Mouse (Mus musculus) hindbrain, embryonic 10.5 days (tissue): ENCODE data around the gene Qpctl. TPM values are rescaled to one million over a fixed set of nuclear protein-coding genes. Genes with fewer than 3 reads are reported as not detected.
A peak's percentile ranks its signal among the peaks of the same experiment; 100 is the strongest.

ENCODE experiments used
- DNase-seq: peaks from one replicate; pipeline ENCODE4 v3.0.0-alpha.2; 2017; ENCODE audit warnings: low spot score
- H3K27ac ChIP-seq: fragments of 300-500 bp; sonication (generic); 2 replicates; pipeline ENCODE4 v1.5.1; 2016; ENCODE audit warnings: mild to moderate bottlenecking, moderate library complexity
- H3K27me3 ChIP-seq: fragments of 300-500 bp; sonication (generic); 2 replicates; pipeline ENCODE4 v1.6.1; 2016; ENCODE audit warnings: mild to moderate bottlenecking; ENCODE audit not compliant: poor library complexity, insufficient read depth, severe bottlenecking
- H3K36me3 ChIP-seq: fragments of 300-500 bp; sonication (generic); 2 replicates; pipeline ENCODE4 v1.6.1; 2016; ENCODE audit warnings: mild to moderate bottlenecking, moderate library complexity
- H3K4me1 ChIP-seq: fragments of 300-500 bp; sonication (generic); replicated peaks from 2 replicates; pipeline ENCODE4 v1.6.1; 2016; ENCODE audit warnings: mild to moderate bottlenecking
- H3K4me3 ChIP-seq: fragments of 300-500 bp; sonication (generic); 2 replicates; pipeline ENCODE4 v1.5.1; 2016; ENCODE audit warnings: mild to moderate bottlenecking, moderate library complexity
- H3K9me3 ChIP-seq: fragments of 300-500 bp; sonication (generic); 2 replicates; pipeline ENCODE4 v1.6.1; 2016; ENCODE audit warnings: mild to moderate bottlenecking, moderate library complexity
- WGBS: fragments of 180-500 bp; shearing (Covaris S2); methylation state at CpG from one replicate; pipeline ENCODE4 v1.1.7; 2016; 5-methylcytosine and 5-hydroxymethylcytosine counted together
- microRNA counts: library from miRNA; unstranded; fragments of <30 nt; microRNA quantifications from one replicate; lab custom pipeline; 2017
- polyA plus RNA-seq: library from polyadenylated mRNA; unstranded; fragments of >200 nt; fragmentation: Nextera tagmentation; extraction: Ambion mirVana; gene quantifications from 2 replicates; pipeline ENCODE4 v1.2.1, GENCODE M21; 2016

Gene Qpctl
- polyA plus RNA-seq, 1 experiment from 2014 or later, result 22.1 TPM

GRCm38 (mm10) chr7:19093174-19093521, 55.9 kb downstream of the Qpctl start:
- 0% methylated on average over 13 of the region's 15 CpGs for WGBS
- peaks cover 25% of the 10 kb centered on the region for H3K27me3 ChIP-seq
- H3K36me3 ChIP-seq, result peaks cover 56% of the 10 kb centered on the region
- H3K9me3 ChIP-seq, result no peaks in the 10 kb centered on the region
- H3K4me3 ChIP-seq, result peak overlapping the region; percentile 79
- H3K4me1 ChIP-seq, result peaks cover 68% of the 10 kb centered on the region
- peak overlapping the region; percentile 98 for H3K27ac ChIP-seq
- DNase-seq, result peak; percentile 88

DNA sequence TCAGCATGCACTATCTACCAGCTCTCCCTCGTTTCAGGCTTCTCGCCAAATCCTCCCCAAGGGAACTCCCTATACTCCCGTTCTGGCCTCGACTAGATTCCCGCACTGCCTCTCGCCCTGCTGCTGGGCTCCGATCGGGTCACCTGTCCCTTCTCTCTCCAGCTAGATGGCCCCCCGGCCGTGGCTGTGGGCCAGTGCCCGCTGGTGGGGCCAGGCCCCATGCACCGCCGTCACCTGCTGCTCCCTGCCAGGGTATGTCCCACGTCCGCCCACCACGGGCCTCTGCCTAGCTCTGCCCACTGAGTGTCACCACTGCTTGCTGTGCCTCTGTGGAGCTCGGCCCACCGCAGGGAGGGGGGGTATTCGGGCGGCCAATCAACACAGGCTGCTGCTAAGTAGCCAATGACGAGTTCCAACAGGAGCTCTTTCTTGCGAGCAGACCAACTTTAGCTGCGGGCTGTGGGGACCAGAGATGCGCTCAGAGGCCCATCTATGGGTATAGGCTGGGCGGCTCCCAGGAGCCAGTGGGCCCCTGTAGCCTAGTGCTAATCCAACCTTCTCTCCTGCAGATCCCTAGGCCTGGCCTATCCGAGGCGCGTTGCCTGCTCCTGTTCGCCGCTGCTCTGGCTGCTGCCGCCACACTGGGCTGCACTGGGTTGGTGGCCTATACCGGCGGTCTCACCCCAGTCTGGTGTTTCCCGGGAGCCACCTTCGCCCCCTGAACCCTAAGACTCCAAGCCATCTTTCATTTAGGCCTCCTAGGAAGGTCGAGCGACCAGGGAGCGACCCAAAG, 56.5 kb downstream of the Qpctl start:
- Histone ChIP-seq H3K36me3 (peaks cover 56% of the 10 kb centered on the region), H3K4me1 (peaks cover 66% of the 10 kb centered on the region), H3K9me3 (no peaks in the 10 kb centered on the region), H3K27ac (peak overlapping the region; percentile 98), H3K4me3 (peak overlapping the region; percentile 79), H3K27me3 (peaks cover 25% of the 10 kb centered on the region)
- WGBS, result 4% methylated on average over 38 of the region's 38 CpGs
- DNase-seq, result peak; percentile 87

DNA sequence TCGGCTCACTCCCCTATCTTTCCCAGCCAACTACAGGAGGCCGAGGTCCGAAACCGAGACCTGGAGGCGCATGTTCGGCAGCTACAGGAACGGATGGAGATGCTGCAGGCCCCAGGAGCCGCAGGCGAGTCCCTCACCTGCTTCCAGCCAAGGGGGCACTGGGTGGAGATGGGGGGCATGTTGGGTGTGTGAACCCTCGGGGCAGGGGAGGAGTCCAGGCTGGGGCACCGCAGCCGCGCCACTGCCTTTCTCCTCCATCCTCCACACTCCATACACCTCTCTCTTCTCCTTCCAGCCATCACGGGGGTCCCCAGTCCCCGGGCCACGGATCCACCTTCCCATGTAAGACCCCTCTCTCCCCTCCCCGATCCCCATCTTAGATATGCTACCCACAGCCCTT, 57.2 kb downstream of the Qpctl start:
- no peaks in the 10 kb centered on the region for H3K9me3 ChIP-seq
- H3K27me3 ChIP-seq, result peaks cover 31% of the 10 kb centered on the region
- peaks cover 59% of the 10 kb centered on the region for H3K4me1 ChIP-seq
- H3K4me3 ChIP-seq, result peak overlapping the region; percentile 79
- DNase-seq, result no peak
- H3K27ac ChIP-seq, result peak overlapping the region; percentile 98; the same call in 1 of the 2 replicates
- WGBS, result 28% methylated on average over 16 of the region's 17 CpGs
- peaks cover 56% of the 10 kb centered on the region for H3K36me3 ChIP-seq

MicroRNAs encoded within 50 kb of the gene (microRNA counts, 519-probe panel; counts per million panel counts)
- 1,255 counts per million, percentile 77 among the panel's probes with 10 or more counts for microRNA mmu-miR-330 (lab: Ali Mortazavi, UCI)

Other genes with a start within 250 kb of the Qpctl start
- gene Ccdc61, start 238.9 kb downstream of the Qpctl start, polyA plus RNA-seq, result 36.8 and 39.2 TPM in 2 replicates
- gene Nova2, start 223.4 kb downstream of the Qpctl start, polyA plus RNA-seq, result 3.5 and 7.3 TPM in 2 replicates
- 0.09 TPM in 1 of 2 replicates, not detected in the other for gene Nanos2, start 161.9 kb downstream of the Qpctl start, polyA plus RNA-seq
- 4.1 and 5.0 TPM in 2 replicates for gene Mypop, start 158.0 kb downstream of the Qpctl start, polyA plus RNA-seq
- gene Irf2bp1, start 145.2 kb downstream of the Qpctl start, polyA plus RNA-seq, result 23.2 and 31.1 TPM in 2 replicates
- gene Foxa3, start 125.8 kb downstream of the Qpctl start, polyA plus RNA-seq, result 0.07 TPM in 1 of 2 replicates, not detected in the other
- 45.9 and 57.2 TPM in 2 replicates for gene Sympk, start 124.9 kb downstream of the Qpctl start, polyA plus RNA-seq
- not detected in 2 replicates for gene Rsph6a, start 94.6 kb downstream of the Qpctl start, polyA plus RNA-seq
- 16.6 and 20.7 TPM in 2 replicates for gene Dmwd, start 73.1 kb downstream of the Qpctl start, polyA plus RNA-seq
- 9.9 and 10.2 TPM in 2 replicates for gene Dmpk, start 65.4 kb downstream of the Qpctl start, polyA plus RNA-seq
- 7.4 and 8.4 TPM in 2 replicates for gene Six5, start 54.7 kb downstream of the Qpctl start, polyA plus RNA-seq
- gene Gm4969, start 30.9 kb downstream of the Qpctl start, polyA plus RNA-seq, result 1.2 and 1.5 TPM in 2 replicates
- gene Fbxo46, start 29.4 kb downstream of the Qpctl start, polyA plus RNA-seq, result 17.1 and 19.4 TPM in 2 replicates
- gene Snrpd2, start 431 bp upstream of the Qpctl start, polyA plus RNA-seq, result 184 TPM in 2 replicates
- 0.95 and 1.3 TPM in 2 replicates for gene Gipr, start 16.8 kb upstream of the Qpctl start, polyA plus RNA-seq
- 2.8 and 4.9 TPM in 2 replicates for gene Eml2, start 27.1 kb upstream of the Qpctl start, polyA plus RNA-seq
- 1.8 and 2.9 TPM in 2 replicates for gene Gpr4, start 63.2 kb upstream of the Qpctl start, polyA plus RNA-seq
- 47.8 and 51.1 TPM in 2 replicates for gene Opa3, start 79.0 kb upstream of the Qpctl start, polyA plus RNA-seq
- gene Vasp, start 122.5 kb upstream of the Qpctl start, polyA plus RNA-seq, result 58.8 and 62.0 TPM in 2 replicates
- 0.30 and 0.42 TPM in 2 replicates for gene Ppm1n, start 130.8 kb upstream of the Qpctl start, polyA plus RNA-seq
- gene Rtn2, start 133.3 kb upstream of the Qpctl start, polyA plus RNA-seq, result 37.3 and 67.8 TPM in 2 replicates
- gene Fosb, start 160.8 kb upstream of the Qpctl start, polyA plus RNA-seq, result not detected in 2 replicates
- 106 and 128 TPM in 2 replicates for gene Ercc1, start 195.5 kb upstream of the Qpctl start, polyA plus RNA-seq
- 18.7 and 24.4 TPM in 2 replicates for gene Cd3eap, start 210.2 kb upstream of the Qpctl start, polyA plus RNA-seq
- gene Ppp1r13l, start 210.5 kb upstream of the Qpctl start, polyA plus RNA-seq, result 4.7 and 5.6 TPM in 2 replicates
- 29.0 and 33.9 TPM in 2 replicates for gene Ercc2, start 232.7 kb upstream of the Qpctl start, polyA plus RNA-seq